Mouse (Mus musculus) C3H10T1/2 (cell line): ENCODE data around the gene Mapk7. TPM values are rescaled to one million over a fixed set of nuclear protein-coding genes. Genes with fewer than 3 reads are reported as not detected.

Source experiments
- polyA plus RNA-seq, 2 experiments: library from polyadenylated mRNA; unstranded; fragments of >200 nt; fragmentation: generic; extraction: Trizol; gene quantifications; one replicate each; pipeline ENCODE4 v1.2.1; 2012; ENCODE audit warnings: missing spikeins in 2 of 2

Mapk7 gene
- 10 to 100 TPM; 15.3 to 42.0 TPM for polyA plus RNA-seq

DNA sequence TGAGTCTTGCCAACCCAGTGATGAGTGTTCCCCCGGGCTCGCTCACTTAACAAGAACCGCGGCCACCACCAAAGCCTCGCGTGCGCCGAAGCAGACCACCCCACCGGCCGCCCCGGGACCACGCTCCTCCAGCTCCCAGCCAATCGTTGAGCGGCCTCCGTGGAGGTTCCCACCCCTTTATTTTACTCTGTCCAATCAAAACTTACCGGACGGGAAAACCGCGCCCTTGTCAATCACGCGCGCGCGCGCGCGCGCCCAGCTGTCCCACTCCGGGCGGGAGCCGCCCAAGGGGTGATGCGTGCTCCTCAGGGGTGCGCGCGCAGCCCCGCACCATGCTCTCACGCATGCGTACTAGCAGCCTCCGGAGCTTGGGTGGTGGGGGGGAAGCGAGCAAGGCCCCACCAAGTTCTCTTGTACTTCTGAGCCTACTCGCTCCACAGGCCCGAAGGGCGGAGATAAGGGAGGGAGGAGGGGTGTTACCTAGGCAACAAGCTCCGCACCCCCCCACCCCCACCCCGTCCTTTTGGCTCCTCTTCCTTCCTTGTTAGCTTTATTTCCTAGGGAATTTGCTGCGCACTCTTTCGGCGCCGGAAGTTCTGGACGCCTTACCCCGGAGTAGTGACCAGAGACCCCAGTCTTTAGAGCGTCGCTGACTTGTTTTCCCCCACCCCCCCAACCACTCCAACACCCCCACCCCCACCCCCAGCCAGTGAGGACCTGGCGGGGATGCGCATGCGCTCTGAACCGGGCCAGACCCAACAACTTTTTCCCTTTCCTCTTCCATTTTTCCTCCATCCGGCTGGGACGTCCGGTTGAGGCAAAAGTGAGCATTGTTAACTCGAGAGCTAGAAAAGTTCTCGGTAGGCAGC is at the start of gene Mapk7:
Mapk7 (minus strand) TSS at position 278 of the 869 bp plus-strand sequence.

GRCm38 (mm10) chr11:61504713-61505257 is 10.6 kb upstream of the Mapk7 start, which contains the start of gene B9d1:
TSS of gene B9d1 (plus strand) at chr11:61505144.

GRCm38 (mm10) chr11:61484613-61485540 is 9.3 kb downstream of the Mapk7 start, which contains the start of gene Mfap4:
TSS of gene Mfap4 (plus strand) at chr11:61485431.

Other genes starting within 250 kb of the Mapk7 start
- gene Aldh3a2, start 226.9 kb downstream of the Mapk7 start, polyA plus RNA-seq = 10 to 100 TPM in 1 of 2 experiments, 1 to 10 TPM in 1; 2.2 to 28.4 TPM
- gene Slc47a2, start 151.5 kb downstream of the Mapk7 start, polyA plus RNA-seq = under 1 TPM in 1 of 2 experiments, not detected in 1; 0.14 TPM
- under 1 TPM in 1 of 2 experiments, not detected in 1; 0.04 TPM for gene Slc47a1, start 116.1 kb downstream of the Mapk7 start, polyA plus RNA-seq
- gene Rnf112, start 40.3 kb downstream of the Mapk7 start, polyA plus RNA-seq = under 1 TPM in 1 of 2 experiments, not detected in 1; 0.79 TPM
- 10 to 100 TPM in 1 of 2 experiments, under 1 TPM in 1; 0.04 to 13.4 TPM for gene Mfap4, start 9.0 kb downstream of the Mapk7 start, polyA plus RNA-seq
- gene B9d1, start 10.7 kb upstream of the Mapk7 start, polyA plus RNA-seq = 100 to 1,000 TPM in 1 of 2 experiments, 10 to 100 TPM in 1; 74.8 to 109 TPM
- gene Epn2, start 85.3 kb upstream of the Mapk7 start, polyA plus RNA-seq = 10 to 100 TPM in 1 of 2 experiments, 1 to 10 TPM in 1; 3.6 to 18.8 TPM
- under 1 TPM; 0.04 to 0.05 TPM for gene Grap, start 158.9 kb upstream of the Mapk7 start, polyA plus RNA-seq
- gene Fam83g, start 189.7 kb upstream of the Mapk7 start, polyA plus RNA-seq = under 1 TPM; 0.01 TPM
- gene Slc5a10, start 226.4 kb upstream of the Mapk7 start, polyA plus RNA-seq = not detected